Mouse (Mus musculus) lung, embryonic 15.5 days (tissue): Measurements from ENCODE around the gene Hk1. TPM values are rescaled to one million over a fixed set of nuclear protein-coding genes. Genes with fewer than 3 reads are reported as not detected.
A peak's percentile ranks its signal among the peaks of the same experiment; 100 is the strongest.

Source experiments
- ATAC-seq: fragments of 200-750 bp; cut with Nextera tagmentation; 2 replicates; pipeline ENCODE4 v1.8.0; 2017; ENCODE audit warnings: moderate number of reproducible peaks, borderline replicate concordance; ENCODE audit not compliant: low FRiP score, low TSS enrichment; ENCODE audit errors: extremely low read depth
- H3K27ac ChIP-seq: fragments of 300-500 bp; sonication (generic); 2 replicates; pipeline ENCODE4 v1.5.1; 2015; ENCODE audit warnings: moderate library complexity, mild to moderate bottlenecking, inconsistent platforms
- H3K27me3 ChIP-seq: fragments of 300-500 bp; sonication (generic); 2 replicates; pipeline ENCODE4 v1.6.1; 2015; ENCODE audit warnings: inconsistent platforms
- H3K36me3 ChIP-seq: fragments of 300-500 bp; sonication (generic); 2 replicates; pipeline ENCODE4 v1.6.1; 2015; ENCODE audit warnings: inconsistent platforms
- H3K4me1 ChIP-seq: fragments of 300-500 bp; sonication (generic); 2 replicates; pipeline ENCODE4 v1.6.1; 2015; ENCODE audit warnings: inconsistent platforms
- H3K4me2 ChIP-seq: fragments of 300-500 bp; sonication (generic); 2 replicates; pipeline ENCODE4 v1.6.1; 2015; ENCODE audit warnings: inconsistent platforms, mild to moderate bottlenecking, moderate library complexity
- H3K4me3 ChIP-seq: fragments of 300-500 bp; sonication (generic); 2 replicates; pipeline ENCODE4 v1.5.1; 2015; ENCODE audit warnings: mild to moderate bottlenecking, inconsistent platforms
- H3K9ac ChIP-seq: fragments of 300-500 bp; sonication (generic); 2 replicates; pipeline ENCODE4 v1.6.1; 2015; ENCODE audit warnings: inconsistent platforms
- H3K9me3 ChIP-seq: fragments of 300-500 bp; sonication (generic); 2 replicates; pipeline ENCODE4 v1.6.1; 2016; ENCODE audit warnings: inconsistent platforms
- WGBS: fragments of 180-500 bp; shearing (Covaris S2); methylation state at CpG from one replicate; pipeline ENCODE4 v1.1.7; 2015; 5-methylcytosine and 5-hydroxymethylcytosine counted together
- polyA plus RNA-seq: library from polyadenylated mRNA; unstranded; fragments of >200 nt; fragmentation: Nextera tagmentation; extraction: Ambion mirVana; gene quantifications from 2 replicates; pipeline ENCODE4 v1.2.1, GENCODE M21; 2015

The Hk1 gene
- polyA plus RNA-seq, 1 experiment from 2014 or later, result 39.9 TPM

GRCm38 (mm10) chr10:62283206-62283792 is 96.4 kb downstream of the Hk1 start:
- Histone ChIP-seq H3K4me2 (no peak overlapping the region), H3K27me3 (no peaks in the 10 kb centered on the region), H3K27ac (no peak overlapping the region), H3K9me3 (no peaks in the 10 kb centered on the region), H3K4me1 (no peaks in the 10 kb centered on the region), H3K36me3 (peaks cover 21% of the 10 kb centered on the region; the same call in 1 of the 2 replicates), H3K4me3 (no peak overlapping the region), H3K9ac (no peak overlapping the region)
- whole genome bisulfite sequencing, result 77% methylated on average over 4 of the region's 4 CpGs
- no peak for ATAC-seq

- no peak for ATAC-seq
- peaks cover 21% of the 10 kb centered on the region; the same call in 1 of the 2 replicates for H3K36me3 ChIP-seq
Measured at GRCm38 (mm10) chr10:62282782-62283181, 96.9 kb downstream of the Hk1 start.

GRCm38 (mm10) chr10:62279671-62280070 is 100.0 kb downstream of the Hk1 start:
- WGBS, result 73% methylated on average over 4 of the region's 4 CpGs
- no peaks in the 10 kb centered on the region for H3K27me3 ChIP-seq
- no peaks in the 10 kb centered on the region for H3K9me3 ChIP-seq
- peaks cover 14% of the 10 kb centered on the region; the same call in 1 of the 2 replicates for H3K36me3 ChIP-seq
- H3K27ac ChIP-seq, result no peak overlapping the region
- no peak for ATAC-seq
- no peaks in the 10 kb centered on the region for H3K4me1 ChIP-seq
- no peak overlapping the region for H3K9ac ChIP-seq
- no peak overlapping the region for H3K4me3 ChIP-seq
- no peak overlapping the region for H3K4me2 ChIP-seq

More at GRCm38 (mm10) chr10:62282782-62283181, 96.9 kb downstream of the Hk1 start:
- no peak overlapping the region for H3K4me2 ChIP-seq
- H3K9me3 ChIP-seq, result no peaks in the 10 kb centered on the region
- H3K9ac ChIP-seq, result no peak overlapping the region
- H3K27ac ChIP-seq, result no peak overlapping the region
- no peak overlapping the region for H3K4me3 ChIP-seq
- 55% methylated on average over 9 of the region's 9 CpGs for WGBS
- no peaks in the 10 kb centered on the region for H3K4me1 ChIP-seq
- H3K27me3 ChIP-seq, result no peaks in the 10 kb centered on the region

GRCm38 (mm10) chr10:62279066-62279465 is 100.6 kb downstream of the Hk1 start:
- Histone ChIP-seq H3K4me1 (no peaks in the 10 kb centered on the region), H3K9me3 (no peaks in the 10 kb centered on the region), H3K4me3 (no peak overlapping the region), H3K4me2 (no peak overlapping the region), H3K36me3 (peaks cover 17% of the 10 kb centered on the region; the same call in 1 of the 2 replicates), H3K27me3 (no peaks in the 10 kb centered on the region), H3K27ac (no peak overlapping the region), H3K9ac (no peak overlapping the region)
- 32% methylated on average over 3 of the region's 3 CpGs for WGBS
- no peak for ATAC-seq

- H3K27me3 ChIP-seq, result no peaks in the 10 kb centered on the region
- H3K4me1 ChIP-seq, result no peaks in the 10 kb centered on the region
- no peak overlapping the region for H3K27ac ChIP-seq
- no peak overlapping the region for H3K4me2 ChIP-seq
- no peaks in the 10 kb centered on the region for H3K9me3 ChIP-seq
- peaks cover 15% of the 10 kb centered on the region; the same call in 1 of the 2 replicates for H3K36me3 ChIP-seq
- 88% methylated on average over 18 of the region's 19 CpGs for WGBS
- no peak for ATAC-seq
- no peak overlapping the region for H3K4me3 ChIP-seq
- H3K9ac ChIP-seq, result no peak overlapping the region
Measured at GRCm38 (mm10) chr10:62277499-62278293, 102.0 kb downstream of the Hk1 start.

- no peak overlapping the region for H3K4me3 ChIP-seq
- H3K9me3 ChIP-seq, result no peaks in the 10 kb centered on the region
- H3K27ac ChIP-seq, result no peak overlapping the region
- ATAC-seq, result no peak
- no peaks in the 10 kb centered on the region for H3K4me1 ChIP-seq
- H3K27me3 ChIP-seq, result no peaks in the 10 kb centered on the region
- H3K36me3 ChIP-seq, result peaks cover 4% of the 10 kb centered on the region; the same call in 1 of the 2 replicates
- H3K4me2 ChIP-seq, result no peak overlapping the region
- 17% methylated on average over 4 of the region's 4 CpGs for WGBS
- no peak overlapping the region for H3K9ac ChIP-seq
Measured at GRCm38 (mm10) chr10:62275235-62275634, 104.5 kb downstream of the Hk1 start.

GRCm38 (mm10) chr10:62269278-62269677 is 110.4 kb downstream of the Hk1 start:
- ATAC-seq, result peak; percentile 39; the same call in 1 of the 2 replicates
- no peaks in the 10 kb centered on the region for H3K27me3 ChIP-seq
- H3K27ac ChIP-seq, result no peak overlapping the region
- H3K9ac ChIP-seq, result no peak overlapping the region
- H3K4me1 ChIP-seq, result 0 out of 2 replicates have a peak, but pooled peaks cover 4% of the 10 kb centered on the region
- peaks cover 2% of the 10 kb centered on the region; the same call in 1 of the 2 replicates for H3K36me3 ChIP-seq
- H3K9me3 ChIP-seq, result no peaks in the 10 kb centered on the region
- H3K4me3 ChIP-seq, result no peak overlapping the region
- WGBS, result 53% methylated on average over 14 of the region's 16 CpGs
- H3K4me2 ChIP-seq, result peak overlapping the region; percentile 20; the same call in 1 of the 2 replicates

GRCm38 (mm10) chr10:62264299-62264698 is 115.4 kb downstream of the Hk1 start:
- no peak for ATAC-seq
- H3K4me3 ChIP-seq, result no peak overlapping the region
- no peaks in the 10 kb centered on the region for H3K27me3 ChIP-seq
- 0 out of 2 replicates have a peak, but pooled peaks cover 2% of the 10 kb centered on the region for H3K4me1 ChIP-seq
- H3K9ac ChIP-seq, result no peak overlapping the region
- H3K36me3 ChIP-seq, result no peaks in the 10 kb centered on the region
- no peak overlapping the region for H3K27ac ChIP-seq
- no peaks in the 10 kb centered on the region for H3K9me3 ChIP-seq
- H3K4me2 ChIP-seq, result no peak overlapping the region
- 24% methylated on average over 2 of the region's 2 CpGs for WGBS

GRCm38 (mm10) chr10:62261115-62261886 is 118.4 kb downstream of the Hk1 start:
- H3K4me1 ChIP-seq, result no peaks in the 10 kb centered on the region
- no peak overlapping the region for H3K9ac ChIP-seq
- ATAC-seq, result peak; percentile 77; the same call in 1 of the 2 replicates
- no peak overlapping the region for H3K4me2 ChIP-seq
- 13% methylated on average over 18 of the region's 18 CpGs for WGBS
- H3K4me3 ChIP-seq, result no peak overlapping the region
- no peaks in the 10 kb centered on the region for H3K27me3 ChIP-seq
- no peaks in the 10 kb centered on the region for H3K36me3 ChIP-seq
- no peaks in the 10 kb centered on the region for H3K9me3 ChIP-seq
- no peak overlapping the region for H3K27ac ChIP-seq

- 78% methylated on average over 5 of the region's 5 CpGs for WGBS
- no peak for ATAC-seq
- H3K4me1 ChIP-seq, result no peaks in the 10 kb centered on the region
Measured at GRCm38 (mm10) chr10:62258298-62258697, 121.4 kb downstream of the Hk1 start.

GRCm38 (mm10) chr10:62252496-62253235 is 127.0 kb downstream of the Hk1 start:
- no peak for ATAC-seq
- Histone ChIP-seq H3K27me3 (no peaks in the 10 kb centered on the region), H3K9ac (no peak overlapping the region), H3K27ac (no peak overlapping the region), H3K9me3 (no peaks in the 10 kb centered on the region), H3K36me3 (no peaks in the 10 kb centered on the region), H3K4me2 (no peak overlapping the region), H3K4me1 (peaks cover 10% of the 10 kb centered on the region), H3K4me3 (no peak overlapping the region)
- 81% methylated on average over 27 of the region's 27 CpGs for WGBS

More at GRCm38 (mm10) chr10:62258298-62258697, 121.4 kb downstream of the Hk1 start:
- H3K9ac ChIP-seq, result no peak overlapping the region
- H3K27me3 ChIP-seq, result no peaks in the 10 kb centered on the region
- H3K4me3 ChIP-seq, result no peak overlapping the region
- H3K36me3 ChIP-seq, result no peaks in the 10 kb centered on the region
- H3K27ac ChIP-seq, result no peak overlapping the region
- H3K9me3 ChIP-seq, result no peaks in the 10 kb centered on the region
- H3K4me2 ChIP-seq, result no peak overlapping the region
